Mouse (Mus musculus) hindbrain, postnatal 0 days (tissue): Measurements from ENCODE around the gene Coa5. TPM values are rescaled to one million over a fixed set of nuclear protein-coding genes. Genes with fewer than 3 reads are reported as not detected.

ENCODE experiments used
- ATAC-seq: fragments of 200-750 bp; cut with Nextera tagmentation; 2 replicates; pipeline ENCODE4 v1.8.0; 2017; ENCODE audit warnings: mild to moderate bottlenecking, moderate TSS enrichment, moderate library complexity
- DNase-seq: peaks from one replicate; pipeline ENCODE4 v3.0.0-alpha.2; 2015; ENCODE audit warnings: low spot score
- H3K27ac ChIP-seq: fragments of 300-500 bp; sonication (generic); 2 replicates; pipeline ENCODE4 v1.5.1; 2014; ENCODE audit warnings: mild to moderate bottlenecking
- H3K27me3 ChIP-seq: fragments of 300-500 bp; sonication (generic); 2 replicates; pipeline ENCODE4 v1.6.1; 2014; ENCODE audit warnings: low read length, mixed read lengths; ENCODE audit not compliant: insufficient read depth
- H3K36me3 ChIP-seq: fragments of 300-500 bp; sonication (generic); 2 replicates; pipeline ENCODE4 v1.6.1; 2014; ENCODE audit warnings: low read length, mixed read lengths; ENCODE audit not compliant: insufficient read depth
- H3K4me1 ChIP-seq: fragments of 300-500 bp; sonication (generic); 2 replicates; pipeline ENCODE4 v1.6.1; 2014; ENCODE audit warnings: antibody characterized with exemption, low read length, mixed read lengths; ENCODE audit not compliant: insufficient read depth
- H3K4me2 ChIP-seq: fragments of 300-500 bp; sonication (generic); 2 replicates; pipeline ENCODE4 v1.6.1; 2014; ENCODE audit warnings: low read depth, mild to moderate bottlenecking, low read length, moderate library complexity, mixed read lengths
- H3K4me3 ChIP-seq: fragments of 300-500 bp; sonication (generic); 2 replicates; pipeline ENCODE4 v1.5.1; 2014; ENCODE audit warnings: low read length
- H3K9ac ChIP-seq: fragments of 300-500 bp; sonication (generic); replicated peaks from 2 replicates; pipeline ENCODE4 v1.6.1; 2014; ENCODE audit warnings: mild to moderate bottlenecking, low read length, moderate library complexity, mixed read lengths
- H3K9me3 ChIP-seq: fragments of 300-500 bp; sonication (generic); 2 replicates; pipeline ENCODE4 v1.6.1; 2016; ENCODE audit warnings: low read length, mixed read lengths
- CTCF ChIP-seq: IDR thresholded peaks from 2 replicates; pipeline ENCODE4 v1.5.1; 2016; ENCODE audit warnings: antibody characterized with exemption, control low read depth, low read depth
- WGBS: fragments of 180-500 bp; shearing (Covaris S2); extraction: QIAGEN DNeasy Blood & Tissue Kit; methylation state at CpG from one replicate; pipeline ENCODE4 v1.1.7; 2014; 5-methylcytosine and 5-hydroxymethylcytosine counted together
- polyA plus RNA-seq: library from polyadenylated mRNA; unstranded; fragments of >200 nt; fragmentation: Nextera tagmentation; extraction: Ambion mirVana; gene quantifications from 2 replicates; pipeline ENCODE4 v1.2.1, GENCODE M21; 2015
- total RNA-seq: library from RNA; depleted of rRNA; stranded (reverse); fragments of >200 nt; gene quantifications from 2 replicates; pipeline ENCODE4 v1.2.3, GENCODE M21; 2014

Coa5 gene
- total and polyA plus RNA-seq, 2 experiments from 2014 or later = 43.7 to 44.4 TPM

- Histone ChIP-seq H3K4me2 (no peak overlapping the region), H3K36me3 (peaks cover 54% of the 10 kb centered on the region), H3K27ac (no peak overlapping the region), H3K4me3 (no peak overlapping the region), H3K9ac (no peak overlapping the region), H3K27me3 (no peaks in the 10 kb centered on the region), H3K9me3 (no peaks in the 10 kb centered on the region), H3K4me1 (no peaks in the 10 kb centered on the region)
- TF ChIP-seq CTCF = no peak
- no peak for DNase-seq
- 81% methylated on average over 1 of the region's 1 CpGs for WGBS
- no peak for ATAC-seq
Measured at GRCm38 (mm10) chr1:37396481-37396880, 33.4 kb downstream of the Coa5 start.

- H3K9me3 ChIP-seq = no peaks in the 10 kb centered on the region
- WGBS = 44% methylated on average over 5 of the region's 5 CpGs
- no peak overlapping the region for H3K27ac ChIP-seq
- H3K36me3 ChIP-seq = peaks cover 62% of the 10 kb centered on the region
- H3K27me3 ChIP-seq = no peaks in the 10 kb centered on the region
- ATAC-seq (no peak), DNase-seq (no peak)
- H3K4me3 ChIP-seq = no peak overlapping the region
- no peaks in the 10 kb centered on the region for H3K4me1 ChIP-seq
- no peak overlapping the region for H3K4me2 ChIP-seq
- no peak overlapping the region for H3K9ac ChIP-seq
- TF ChIP-seq CTCF = no peak
Measured at GRCm38 (mm10) chr1:37393174-37393573, 36.7 kb downstream of the Coa5 start.

GRCm38 (mm10) chr1:37386448-37386971, 43.4 kb downstream of the Coa5 start:
- Histone ChIP-seq H3K9me3 (no peaks in the 10 kb centered on the region), H3K4me2 (no peak overlapping the region), H3K27ac (no peak overlapping the region), H3K36me3 (peaks cover 28% of the 10 kb centered on the region; the same call in 1 of the 2 replicates), H3K4me1 (no peaks in the 10 kb centered on the region), H3K4me3 (no peak overlapping the region), H3K9ac (no peak overlapping the region), H3K27me3 (no peaks in the 10 kb centered on the region)
- TF ChIP-seq CTCF = no peak
- ATAC-seq (no peak), DNase-seq (no peak)
- 77% methylated on average over 7 of the region's 7 CpGs for WGBS

- DNase-seq (no peak), ATAC-seq (no peak)
- Histone ChIP-seq H3K9me3 (no peaks in the 10 kb centered on the region), H3K36me3 (peaks cover 25% of the 10 kb centered on the region; the same call in 1 of the 2 replicates), H3K4me2 (no peak overlapping the region), H3K27me3 (no peaks in the 10 kb centered on the region), H3K9ac (no peak overlapping the region), H3K27ac (no peak overlapping the region), H3K4me1 (no peaks in the 10 kb centered on the region), H3K4me3 (no peak overlapping the region)
- no peak for TF ChIP-seq CTCF
- 88% methylated on average over 3 of the region's 3 CpGs for WGBS
Measured at GRCm38 (mm10) chr1:37384304-37384703, 45.6 kb downstream of the Coa5 start.

- Histone ChIP-seq H3K4me2 (no peak overlapping the region), H3K27me3 (no peaks in the 10 kb centered on the region), H3K4me3 (no peak overlapping the region), H3K36me3 (peaks cover 34% of the 10 kb centered on the region; the same call in 1 of the 2 replicates), H3K9ac (no peak overlapping the region), H3K27ac (no peak overlapping the region), H3K9me3 (no peaks in the 10 kb centered on the region), H3K4me1 (no peaks in the 10 kb centered on the region)
- ATAC-seq (no peak), DNase-seq (no peak)
- no peak for TF ChIP-seq CTCF
- 92% methylated on average over 5 of the region's 5 CpGs for WGBS
Measured at GRCm38 (mm10) chr1:37380913-37381312, 49.0 kb downstream of the Coa5 start.

GRCm38 (mm10) chr1:37379536-37379935, 50.4 kb downstream of the Coa5 start:
- no peaks in the 10 kb centered on the region for H3K4me1 ChIP-seq
- H3K9ac ChIP-seq = no peak overlapping the region
- H3K36me3 ChIP-seq = peaks cover 43% of the 10 kb centered on the region; the same call in 1 of the 2 replicates
- ATAC-seq (0 out of 2 replicates have a peak, but pooled peaks have one; percentile 21), DNase-seq (no peak)
- H3K27me3 ChIP-seq = no peaks in the 10 kb centered on the region
- H3K4me2 ChIP-seq = no peak overlapping the region
- WGBS = 60% methylated on average over 4 of the region's 4 CpGs
- TF ChIP-seq CTCF = no peak
- no peak overlapping the region for H3K27ac ChIP-seq
- H3K4me3 ChIP-seq = no peak overlapping the region
- H3K9me3 ChIP-seq = no peaks in the 10 kb centered on the region

GRCm38 (mm10) chr1:37378095-37378494, 51.8 kb downstream of the Coa5 start:
- ATAC-seq = no peak
- no peaks in the 10 kb centered on the region for H3K4me1 ChIP-seq
- 90% methylated on average over 5 of the region's 5 CpGs for WGBS
- DNase-seq = no peak
- no peaks in the 10 kb centered on the region for H3K27me3 ChIP-seq
- no peak for TF ChIP-seq CTCF
- H3K27ac ChIP-seq = no peak overlapping the region
- H3K4me3 ChIP-seq = no peak overlapping the region
- H3K4me2 ChIP-seq = no peak overlapping the region
- H3K9ac ChIP-seq = no peak overlapping the region
- H3K36me3 ChIP-seq = peaks cover 37% of the 10 kb centered on the region; the same call in 1 of the 2 replicates
- no peaks in the 10 kb centered on the region for H3K9me3 ChIP-seq
